Mouse (Mus musculus) gastrocnemius, postnatal 10 days (tissue): ENCODE data around the gene Pole2. TPM values are rescaled to one million over a fixed set of nuclear protein-coding genes. Genes with fewer than 3 reads are reported as not detected.

Experiments
- DNase-seq: peaks from one replicate; pipeline ENCODE4 v3.0.0; 2021; ENCODE audit warnings: mixed read lengths
- long read RNA-seq, 2 experiments: library from polyadenylated mRNA; stranded (forward); transcript quantifications; one replicate each; pipeline ENCODE4 v2.0.0; 2021
- total RNA-seq, 2 experiments: library from RNA; stranded (reverse); gene quantifications; 2 replicates each; pipeline ENCODE4 v1.2.3; 2021

Gene Pole2
- total RNA-seq = 1 to 10 TPM; 2.2 to 3.2 TPM
- long read RNA-seq, experiment 1, partial matches to known transcripts = 0 of 4 reads
- long read RNA-seq, experiment 1, other reads (novel, unspliced or antisense) = 2 of 4 reads
- long read RNA-seq, experiment 2, partial matches to known transcripts = 0 of 1 reads
- long read RNA-seq, experiment 2, other reads (novel, unspliced or antisense) = 0 of 1 reads

DNA sequence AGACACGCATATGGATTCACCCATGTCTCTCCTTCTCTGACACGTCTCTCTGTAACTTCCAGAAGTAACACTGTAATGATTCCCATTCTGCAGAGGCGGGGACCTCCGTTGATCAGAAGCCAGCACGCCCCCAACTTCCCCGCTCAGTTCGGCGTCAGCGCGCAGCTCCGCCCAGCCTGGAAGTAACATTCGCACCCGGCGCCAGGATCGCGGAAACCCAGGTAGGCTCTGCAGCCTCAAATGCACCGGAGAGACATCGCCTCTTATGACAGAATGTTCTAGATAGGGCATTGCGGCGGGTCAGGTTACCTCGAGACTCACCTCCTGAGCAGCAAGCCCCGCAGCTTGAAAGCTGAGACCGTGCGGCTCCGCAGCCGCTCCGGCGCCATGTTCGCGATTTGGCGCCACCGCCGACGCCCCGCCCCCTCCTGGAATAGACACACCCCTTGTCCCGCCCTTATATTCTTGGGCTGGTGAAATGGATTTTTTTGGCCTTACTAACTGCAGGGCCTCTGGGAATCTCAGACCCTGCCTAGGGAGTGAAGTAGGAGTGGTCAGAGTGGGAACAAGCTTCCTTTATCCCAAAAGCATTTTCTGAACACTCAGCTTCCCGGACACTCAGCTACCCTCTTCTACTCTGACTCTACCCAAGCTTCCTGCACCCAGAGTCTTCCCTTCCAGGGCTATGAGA, at the start of gene Pole2:
Gene Pole2, minus strand, starts transcription at position 420 of the 691 bp plus-strand sequence.
- peak; percentile 92 for DNase-seq

DNA sequence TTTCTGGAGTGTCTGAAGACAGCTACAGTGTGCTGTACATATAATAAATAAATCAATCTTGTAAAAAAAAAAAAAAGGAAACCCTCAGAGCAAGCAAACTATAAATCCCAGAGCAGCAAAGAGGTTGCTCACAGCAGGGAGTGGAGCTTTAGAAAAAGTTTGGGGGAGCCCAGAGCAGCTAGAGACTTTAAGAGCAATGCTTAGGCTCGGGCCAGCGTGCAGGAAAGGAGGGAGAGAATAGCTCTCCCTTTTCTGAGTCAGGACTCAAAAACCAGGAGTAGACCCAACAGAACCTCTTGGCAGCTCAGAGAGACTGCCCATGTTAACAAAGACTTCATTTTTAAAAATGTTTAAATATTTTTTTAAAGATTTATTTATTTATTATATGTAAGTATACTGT, 41.0 kb upstream of the Pole2 start:
- no peak for DNase-seq

DNA sequence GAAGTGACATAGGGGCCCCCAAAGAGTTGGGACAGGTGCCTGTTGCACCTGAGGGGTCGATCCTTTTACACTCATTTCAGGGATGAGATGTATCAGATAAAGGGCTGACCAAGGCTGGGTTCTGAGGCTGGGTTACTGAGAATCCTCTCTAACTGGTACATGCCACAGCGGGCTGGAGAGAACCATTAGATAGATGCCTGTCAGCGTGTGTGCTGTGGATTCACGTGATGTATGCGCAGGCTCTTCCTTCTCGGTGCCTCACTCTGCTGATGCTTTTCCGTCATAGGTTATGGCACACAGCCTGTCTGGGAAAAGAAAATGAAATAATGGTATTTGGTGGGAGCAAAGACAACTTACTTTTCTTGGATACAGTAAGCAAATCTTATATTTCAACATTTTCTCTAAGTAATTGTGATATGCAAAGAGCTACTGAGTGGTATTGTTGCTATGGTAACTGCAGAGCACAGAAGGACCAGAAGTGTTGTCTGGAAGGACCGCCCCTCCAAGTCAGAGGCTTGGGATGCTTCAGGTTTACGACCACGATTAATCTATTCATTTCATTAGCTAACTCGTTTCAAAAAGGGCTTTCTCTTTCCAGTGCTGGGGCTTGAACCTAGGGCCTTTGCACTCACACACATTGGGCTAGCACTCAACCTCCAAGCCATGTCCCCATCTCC, 40.1 kb upstream of the Pole2 start:
- DNase-seq = no peak

DNA sequence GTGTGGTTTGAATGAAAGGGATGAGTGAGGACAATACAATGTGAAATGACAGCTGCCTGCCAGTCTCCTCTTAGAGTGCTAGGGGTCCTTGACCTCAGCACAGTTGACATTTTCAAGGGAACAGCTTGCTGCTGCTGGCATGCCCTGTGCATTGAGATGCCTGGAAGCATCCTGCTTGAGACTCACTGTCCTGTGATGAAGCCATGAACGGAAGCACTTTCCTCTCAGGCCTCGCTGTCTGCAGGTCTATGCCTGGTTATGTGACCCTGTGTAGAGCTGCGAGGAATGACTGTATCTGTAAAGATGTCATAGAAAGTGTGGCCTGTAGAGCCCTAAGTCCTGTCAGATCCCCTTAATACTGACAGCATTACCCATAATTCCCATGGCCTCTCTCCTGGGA, 37.0 kb upstream of the Pole2 start:
- DNase-seq = no peak

DNA sequence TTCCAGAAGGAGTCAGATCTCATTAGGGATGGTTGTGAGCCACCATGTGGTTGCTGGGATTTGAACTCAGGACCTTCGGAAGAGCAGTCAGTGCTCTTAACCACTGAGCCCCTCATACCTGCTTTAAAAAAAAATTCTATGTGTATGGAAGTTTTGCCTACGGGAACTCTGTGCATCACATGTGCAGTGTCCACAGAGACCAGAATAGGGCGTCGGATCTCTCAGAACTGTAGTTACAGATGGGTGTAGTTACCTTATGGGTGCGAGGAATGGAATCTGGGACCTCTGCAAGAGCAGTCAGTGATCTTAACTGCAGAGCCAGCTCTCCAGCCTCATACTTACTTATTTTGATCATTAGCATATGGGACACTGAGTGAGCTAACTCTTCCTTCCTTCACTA, 34.3 kb upstream of the Pole2 start:
- DNase-seq = no peak

DNA sequence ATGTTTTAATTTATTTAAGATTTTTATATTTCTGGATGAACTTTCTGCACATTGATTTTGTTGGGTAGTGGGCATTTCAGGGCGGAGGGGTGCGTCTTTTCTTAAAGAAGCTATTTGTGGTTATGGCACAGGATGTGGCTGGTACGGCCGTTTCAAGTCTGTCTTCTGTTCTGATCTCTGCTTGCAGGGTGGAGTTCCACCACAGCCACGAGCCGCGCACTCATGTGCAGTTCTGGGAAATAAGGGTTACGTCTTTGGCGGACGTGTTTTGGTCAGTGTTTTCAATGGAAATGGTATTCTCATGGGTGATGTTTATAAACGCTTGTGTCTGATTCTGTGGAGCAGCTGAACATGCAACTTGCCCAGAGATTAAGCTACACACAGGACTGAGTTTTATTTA, 29.8 kb upstream of the Pole2 start:
- DNase-seq = no peak

DNA sequence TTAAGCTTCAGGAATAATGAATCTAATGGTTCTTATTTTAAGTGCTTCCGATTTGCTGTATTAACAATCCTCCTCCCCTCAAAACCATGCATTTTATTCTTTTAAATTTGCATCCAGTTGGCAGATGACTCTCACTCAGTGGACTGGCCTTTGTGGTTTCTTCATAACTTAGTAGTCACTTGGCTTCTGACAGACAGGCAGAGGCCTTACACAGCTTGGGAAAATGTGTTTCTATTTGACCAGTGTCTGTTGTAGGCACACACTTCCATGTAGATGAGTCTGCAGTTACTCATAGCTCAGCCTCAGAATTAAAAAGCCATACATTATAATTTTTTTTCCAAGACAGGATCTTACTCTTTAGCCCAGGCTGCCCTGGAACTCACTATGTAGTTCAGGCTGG, 25.8 kb upstream of the Pole2 start:
- no peak for DNase-seq

DNA sequence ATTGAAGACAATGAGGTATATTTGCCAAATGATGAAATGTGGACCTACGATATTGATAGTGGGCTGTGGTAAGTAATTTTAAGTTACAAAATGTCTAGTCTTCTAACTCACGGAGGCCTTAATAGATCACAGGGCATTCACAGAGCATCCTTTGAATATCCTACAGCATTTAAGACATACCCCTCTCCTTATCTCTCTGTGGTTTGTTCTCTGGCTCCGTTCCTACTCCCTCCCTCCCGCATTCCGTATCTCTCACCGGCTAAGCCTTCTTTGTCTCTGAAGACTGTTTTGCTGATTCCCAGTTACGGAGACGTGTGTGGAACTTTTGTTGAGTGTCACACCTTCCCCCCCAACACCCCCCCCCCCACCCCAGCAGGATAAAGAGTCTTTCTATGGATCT, 22.8 kb upstream of the Pole2 start:
- DNase-seq = no peak

DNA sequence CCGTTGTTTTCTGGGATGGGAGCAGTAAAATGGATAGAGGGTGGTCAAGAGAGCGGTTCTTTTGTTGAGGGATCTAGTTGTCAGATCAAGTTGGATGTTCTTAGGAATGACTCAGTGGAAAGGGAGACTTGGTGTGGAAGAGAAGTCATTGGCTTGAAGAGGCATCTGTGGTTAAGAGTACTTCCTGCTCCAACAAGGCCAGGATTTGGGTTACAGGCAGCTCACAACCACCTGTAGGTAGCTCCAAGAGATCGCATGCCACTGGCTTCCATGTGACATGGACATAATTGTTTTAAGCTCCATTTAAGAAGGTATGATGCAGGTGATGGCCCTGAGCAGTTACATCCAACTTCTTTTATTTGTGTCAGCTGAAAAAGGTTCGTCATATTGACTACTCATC, 21.8 kb upstream of the Pole2 start:
- DNase-seq = no peak

DNA sequence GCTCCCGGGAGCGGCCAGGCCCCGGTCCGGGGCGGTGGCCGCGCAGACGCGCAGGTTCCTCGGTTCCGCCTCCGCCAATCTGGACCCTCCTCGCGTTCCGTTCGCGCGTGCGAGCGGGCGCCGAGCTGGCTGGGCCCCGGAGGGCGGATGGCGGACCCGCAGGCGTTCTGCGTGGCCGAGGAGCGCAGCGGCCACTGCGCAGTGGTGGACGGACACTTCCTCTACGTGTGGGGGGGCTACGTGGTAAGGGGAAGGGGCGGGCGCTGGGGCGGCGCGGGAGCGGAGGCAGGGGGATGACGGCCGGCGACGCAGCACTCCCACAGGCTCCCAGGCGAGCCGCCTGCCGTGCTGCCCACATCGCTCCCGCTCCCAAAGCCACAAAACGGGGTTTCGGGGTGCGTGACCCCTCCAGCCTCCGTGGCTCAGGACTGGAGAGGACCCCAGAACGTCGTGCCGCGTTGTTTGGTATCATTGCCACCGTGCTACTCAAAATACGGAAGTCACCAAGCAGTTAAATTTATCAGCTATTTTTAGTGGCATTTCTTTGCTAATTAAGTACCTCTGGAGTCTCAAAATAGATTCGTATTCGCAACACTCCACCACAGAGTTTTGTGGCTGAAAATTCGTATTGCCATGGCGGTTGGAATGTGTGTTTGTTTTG, 13.9 kb upstream of the Pole2 start:
- peak; percentile 74 for DNase-seq

DNA sequence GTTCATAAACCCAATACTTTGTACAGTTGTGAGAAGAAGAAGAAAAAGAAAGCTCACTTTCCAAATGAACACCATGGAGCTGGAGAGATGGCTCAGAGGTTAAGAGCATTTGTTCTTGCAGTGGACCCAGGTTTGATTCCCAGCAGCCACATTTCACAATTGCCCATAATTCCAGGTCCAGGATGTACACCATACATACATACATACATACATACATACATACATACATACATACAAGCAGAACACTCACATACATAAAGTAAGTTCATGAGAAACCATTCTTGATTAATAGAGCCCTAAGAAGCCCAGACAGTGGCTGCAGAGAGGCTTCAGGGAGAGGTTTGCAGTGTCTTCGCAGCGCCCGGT, 13.4 kb upstream of the Pole2 start:
- DNase-seq = no peak

DNA sequence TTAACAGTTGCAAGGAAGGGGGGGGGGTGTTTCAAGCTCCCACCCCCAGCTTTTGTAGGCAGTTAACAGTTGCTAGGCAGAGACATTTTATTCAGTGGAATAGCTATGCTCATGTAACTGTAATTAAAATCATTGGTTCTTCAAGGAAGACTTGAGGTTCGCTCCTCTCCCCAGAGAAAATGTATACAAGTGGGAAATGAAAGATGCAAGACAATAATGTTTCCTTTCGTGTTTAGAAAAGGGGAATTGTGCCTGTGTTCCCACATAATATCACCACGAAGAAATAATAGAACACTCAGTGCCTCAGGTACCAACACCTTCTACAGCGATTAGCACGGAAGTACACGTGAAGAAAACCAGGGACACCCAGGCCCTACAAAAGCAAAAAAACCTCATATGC, 12.9 kb upstream of the Pole2 start, which contains the start of gene Klhdc1:
Gene Klhdc1, plus strand, starts transcription at position 301 of the 400 bp plus-strand sequence.
- no peak for DNase-seq

DNA sequence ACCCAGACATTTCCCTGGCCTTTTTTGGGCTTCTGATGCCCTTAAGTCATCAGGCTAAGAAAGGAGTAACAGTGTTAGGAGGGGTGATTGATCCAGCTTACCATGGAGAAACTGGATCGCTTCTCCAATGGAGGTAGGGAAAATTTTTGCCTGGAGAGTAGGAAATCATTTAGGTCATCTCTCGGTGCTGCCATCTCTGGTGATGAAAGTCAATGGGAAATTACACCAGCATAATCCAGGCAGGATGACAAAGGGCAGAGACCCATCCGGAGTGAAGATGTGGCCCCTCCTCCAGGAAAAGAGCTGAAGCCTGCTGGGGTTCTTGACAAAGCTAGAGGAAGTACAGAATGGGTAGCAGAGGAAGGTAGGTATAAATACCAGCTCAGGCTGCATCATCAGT, 10.3 kb upstream of the Pole2 start:
- no peak for DNase-seq

DNA sequence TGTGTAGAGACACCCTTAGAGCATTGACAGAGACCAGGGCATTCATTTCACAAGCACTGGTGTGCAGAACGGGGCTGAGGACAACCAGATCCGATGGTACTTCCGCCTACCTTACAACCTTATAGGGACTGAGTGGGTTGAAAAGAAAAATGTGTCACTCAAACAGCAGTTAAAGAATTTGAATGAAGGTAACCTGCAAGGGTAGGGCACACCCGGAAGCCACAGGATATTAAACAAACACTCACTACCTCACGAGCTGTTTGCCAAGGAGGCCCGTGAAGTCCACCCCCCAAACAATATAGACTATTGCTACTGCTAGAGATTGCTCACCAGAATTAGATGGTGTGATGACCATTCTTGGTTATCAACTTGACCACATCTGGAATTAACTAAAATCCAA, 7.8 kb upstream of the Pole2 start:
- DNase-seq = no peak

DNA sequence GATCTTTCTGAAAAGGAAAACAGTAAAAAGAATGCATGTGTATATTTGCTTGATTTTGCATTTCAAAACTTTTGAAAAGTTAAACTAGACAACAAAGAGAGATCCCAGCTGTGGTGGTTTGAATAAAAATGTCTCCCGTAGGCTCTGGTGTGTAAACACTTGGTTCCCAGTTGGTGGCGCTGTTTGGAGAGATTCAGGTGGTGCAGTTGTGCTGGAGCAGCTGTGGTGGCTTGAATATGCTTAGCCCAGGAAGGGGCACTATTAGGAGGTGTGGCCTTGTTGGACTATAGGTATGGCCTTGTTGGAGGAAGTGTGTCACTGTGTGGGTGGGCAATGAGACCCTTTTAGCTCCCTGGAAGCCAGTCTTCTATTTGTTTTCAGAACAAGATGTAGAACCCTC, 1.3 kb upstream of the Pole2 start:
- no peak for DNase-seq

DNA sequence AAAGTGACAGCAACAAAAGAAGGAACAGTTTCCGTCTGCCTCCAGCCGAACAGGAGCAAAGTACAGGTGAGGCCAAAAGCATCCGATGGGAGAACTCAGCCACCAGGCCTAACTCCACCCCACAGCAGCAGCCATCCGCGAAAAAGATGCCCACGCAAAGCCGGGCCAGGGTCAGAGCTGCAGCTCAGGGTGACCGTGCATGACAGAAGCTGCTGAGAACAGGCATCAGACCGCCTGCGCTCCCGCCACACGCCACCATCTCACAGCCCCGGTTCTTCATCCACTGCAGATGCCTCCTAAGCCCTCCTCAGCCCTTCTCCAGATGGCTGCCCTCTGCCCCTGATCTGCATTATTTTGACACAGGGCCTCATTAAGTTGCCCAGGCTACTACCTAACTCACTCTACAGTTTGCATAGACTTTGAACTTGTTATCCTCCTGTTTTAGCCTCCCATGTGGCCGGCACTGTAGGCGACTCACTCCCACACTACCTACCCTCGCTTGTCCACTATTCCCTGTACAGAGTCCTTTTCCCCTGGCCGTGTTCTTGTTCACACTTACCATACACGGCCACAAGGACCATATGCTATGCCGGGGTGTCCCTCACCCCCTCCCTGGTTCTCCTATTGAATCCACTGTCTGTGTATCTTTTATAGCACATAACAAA, 7.2 kb downstream of the Pole2 start:
- DNase-seq = no peak

DNA sequence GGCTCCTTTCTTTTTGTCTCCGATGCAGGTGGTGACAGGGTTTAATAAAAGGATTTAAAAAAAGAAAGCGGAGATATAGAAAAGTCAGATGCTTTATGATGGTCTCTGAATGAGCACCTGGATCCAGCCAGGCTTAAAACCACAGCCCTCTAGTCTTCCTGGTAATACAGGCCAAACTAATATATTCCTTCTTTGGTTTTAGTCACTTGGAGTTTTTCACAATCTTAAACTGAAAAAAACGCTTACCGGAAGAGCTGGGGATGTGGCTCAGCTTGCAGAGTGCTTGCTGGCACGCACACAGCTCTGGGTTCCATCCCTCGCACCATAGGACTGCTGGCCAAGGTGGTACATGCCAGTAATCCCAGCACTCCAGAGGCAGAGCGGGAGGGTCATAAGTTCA, 11.4 kb downstream of the Pole2 start:
- DNase-seq = no peak

DNA sequence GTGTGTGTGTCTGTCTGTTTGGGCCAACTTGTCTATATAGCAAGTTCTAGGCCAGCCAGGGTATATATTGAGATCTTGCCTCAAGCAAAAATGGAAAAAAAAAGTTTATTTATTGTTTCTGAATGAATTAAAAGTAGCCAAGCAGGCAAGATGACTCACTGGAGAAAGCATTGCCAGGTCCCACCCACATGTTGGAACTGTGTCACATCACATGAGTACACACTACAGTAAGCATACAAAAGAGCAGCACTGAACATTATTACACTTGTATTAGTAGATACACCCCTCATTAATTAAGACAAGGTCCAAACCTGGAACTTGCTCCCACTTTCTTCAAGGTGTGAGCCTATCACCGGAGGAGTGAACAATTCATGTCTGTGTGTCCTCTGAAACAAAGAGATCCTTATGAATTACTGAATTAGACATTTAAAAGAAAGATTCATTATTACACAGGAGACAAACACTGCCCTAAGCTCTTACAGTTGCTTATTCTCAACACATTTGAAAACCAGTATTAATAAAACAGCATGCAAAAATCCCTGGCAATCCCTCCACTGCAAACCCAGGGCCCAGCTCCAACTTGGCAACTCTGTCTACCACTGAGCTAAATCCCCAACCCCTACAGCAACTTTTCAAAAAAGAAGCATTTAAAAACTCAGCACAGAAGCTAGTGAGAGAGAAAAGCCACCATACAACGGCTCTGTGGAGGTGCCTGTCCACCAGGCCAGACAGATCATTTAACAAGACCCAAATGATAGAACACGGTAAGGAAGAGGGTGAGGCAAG, 12.8 kb downstream of the Pole2 start:
- DNase-seq = peak; percentile 50

DNA sequence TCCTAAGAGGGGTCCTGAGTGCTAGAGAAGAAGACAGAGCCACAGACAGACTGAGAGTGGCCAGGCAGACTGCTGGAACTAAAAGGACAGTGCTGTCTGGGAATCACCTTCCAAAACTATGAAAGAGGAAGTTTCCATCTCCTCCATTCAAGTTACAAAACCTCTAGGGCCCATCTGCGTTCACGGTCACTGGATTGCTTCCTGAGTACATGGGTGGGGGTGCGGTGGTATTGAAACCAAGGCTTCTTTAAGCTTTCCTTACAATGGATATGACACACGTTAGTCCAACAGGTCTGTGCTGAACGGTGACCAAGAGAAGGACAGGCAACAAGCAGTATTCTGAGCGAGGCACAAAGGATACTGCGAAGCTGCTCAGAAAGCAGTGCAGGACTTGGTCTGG, 13.6 kb downstream of the Pole2 start:
- no peak for DNase-seq

DNA sequence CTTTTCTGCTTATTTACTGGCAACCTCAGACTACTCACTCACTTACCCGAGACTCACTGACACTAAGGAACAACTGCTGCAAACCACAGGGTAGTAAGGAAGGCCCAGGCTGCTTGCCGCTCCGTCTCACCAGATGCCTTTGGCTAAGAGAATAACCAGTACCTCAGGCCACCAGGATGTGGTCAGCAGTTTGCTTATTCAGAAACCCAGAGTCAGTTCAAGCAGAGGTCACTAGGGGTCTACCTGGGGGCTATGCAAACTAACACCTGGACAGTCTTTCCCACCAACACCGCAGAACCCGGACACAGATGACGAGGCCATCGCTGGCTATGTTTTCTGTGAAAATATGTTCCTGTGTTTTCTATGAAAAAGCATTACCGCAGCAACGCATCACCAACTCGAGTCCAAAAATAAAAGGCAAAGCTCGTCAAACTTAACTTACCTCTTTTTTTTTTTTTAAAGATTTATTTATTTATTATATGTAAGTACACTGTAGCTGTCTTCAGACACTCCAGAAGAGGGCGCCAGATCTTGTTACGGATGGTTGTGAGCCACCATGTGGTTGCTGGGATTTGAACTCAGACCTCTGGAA, 14.7 kb downstream of the Pole2 start:
- no peak for DNase-seq

DNA sequence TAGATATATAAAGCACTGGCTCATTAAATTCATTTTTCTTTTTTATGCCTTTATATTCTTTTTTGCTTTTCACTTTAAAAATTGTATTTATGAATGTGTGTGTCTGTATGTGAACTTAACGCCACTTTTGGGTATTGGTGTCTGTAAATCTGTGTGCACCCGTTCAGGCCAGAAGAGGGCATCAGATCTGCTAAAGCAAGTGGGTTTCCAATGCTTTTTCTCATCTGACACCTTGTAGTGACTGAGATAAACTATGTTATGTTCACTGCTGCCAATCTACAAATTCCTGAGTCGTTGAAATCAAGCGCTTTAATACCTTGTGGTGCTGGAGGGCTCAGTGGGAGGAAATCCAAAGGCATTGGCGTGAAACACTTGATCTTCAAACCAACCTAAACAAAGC, 16.9 kb downstream of the Pole2 start:
- no peak for DNase-seq
